ENCODE assay signal across 26 mouse cellular contexts in genomic region chr17:28411381-28411960, GRCm38 (mm10). TPM values are rescaled to one million over a fixed set of nuclear protein-coding genes. Genes with fewer than 3 reads are reported as not detected.
DNase-seq lines count a peak whose midpoint lies in the region; ATAC-seq and TF ChIP-seq lines count a peak whose summit lies in the region.
"Had no signal": no experiment of that assay in that cellular context is flagged by ENCODE, and none has a peak within 500 bp of the region (broad histone marks: within the 10 kb centered on the region; RNA-seq: fewer than 3 reads in every experiment).

No protein-coding gene starts in this region.

- WGBS in heart, embryonic 16.5 days = 73% methylated on average over 10 of the region's 10 CpGs
- 60% methylated on average over 10 of the region's 10 CpGs for WGBS in lung, embryonic 16.5 days
- 60% methylated on average over 10 of the region's 10 CpGs for WGBS in olfactory bulb, adult 2 months

- H3K27me3 ChIP-seq in heart, embryonic 16.5 days (ENCODE audit: control insufficient read depth, insufficient read depth, low read length) = no peaks in the 10 kb centered on the region
- H3K27me3 ChIP-seq in lung, embryonic 16.5 days (ENCODE audit: control insufficient read depth, insufficient read depth, low read depth, low read length) = no peaks in the 10 kb centered on the region
- H3K27me3 ChIP-seq: embryonic facial prominence, embryonic 12.5 days; forebrain, embryonic 12.5 days; heart, embryonic 12.5 days; hindbrain, embryonic 15.5 days; liver, embryonic 15.5 days; midbrain, embryonic 15.5 days; neural tube, embryonic 13.5 days had no signal

- 0 out of 2 replicates have a peak, but pooled peaks cover 10% of the 10 kb centered on the region for H3K36me3 ChIP-seq in heart, embryonic 16.5 days (ENCODE audit: control insufficient read depth, insufficient read depth)
- 0 out of 2 replicates have a peak, but pooled peaks cover 2% of the 10 kb centered on the region for H3K36me3 ChIP-seq in lung, embryonic 16.5 days (ENCODE audit: control insufficient read depth, insufficient read depth, low read length)
- H3K36me3 ChIP-seq: hindbrain, embryonic 15.5 days had no signal

- H3K4me3 ChIP-seq in heart, embryonic 16.5 days (ENCODE audit: low read length) = no peak overlapping the region
- H3K4me3 ChIP-seq in lung, embryonic 16.5 days (ENCODE audit: low read length) = no peak overlapping the region
- no peak overlapping the region for H3K4me3 ChIP-seq in olfactory bulb, adult 2 months (ENCODE audit: insufficient read depth, low read depth, low read length)
- H3K4me3 ChIP-seq: embryonic facial prominence, embryonic 12.5 days; erythroblast, embryonic 14.5 days; forebrain, embryonic 12.5 days; heart, embryonic 12.5 days; hindbrain, embryonic 15.5 days; liver, embryonic 15.5 days; midbrain, embryonic 15.5 days; neural tube, embryonic 13.5 days had no signal

- intact Hi-C loops in heart, postnatal 14 days (cut with DNase I) = no loop called here

- ATAC-seq in heart, embryonic 16.5 days (replicated peaks; ENCODE audit: extremely low read depth, insufficient read depth, low FRiP score) = no peak
- ATAC-seq in lung, embryonic 16.5 days (ENCODE audit: low read depth) = no peak
- ATAC-seq: CD4-positive, CD25-positive, alpha-beta regulatory T cell, adult 4 months; midbrain, embryonic 15.5 days had no signal

- H3K4me1 ChIP-seq in heart, embryonic 16.5 days (ENCODE audit: control insufficient read depth, insufficient read depth, low read length) = peaks cover 2% of the 10 kb centered on the region; the same call in 1 of the 2 replicates
- no peaks in the 10 kb centered on the region; the same call in 1 of the 2 replicates for H3K4me1 ChIP-seq in lung, embryonic 16.5 days (replicated peaks; ENCODE audit: control insufficient read depth, insufficient read depth, low read length)
- peaks cover 14% of the 10 kb centered on the region for H3K4me1 ChIP-seq in olfactory bulb, adult 2 months (ENCODE audit: control insufficient read depth, insufficient read depth, low read length)
- H3K4me1 ChIP-seq: forebrain, embryonic 12.5 days; heart, embryonic 12.5 days; hindbrain, embryonic 15.5 days; midbrain, embryonic 15.5 days; neural tube, embryonic 13.5 days had no signal

- H3K27ac ChIP-seq in heart, embryonic 16.5 days (ENCODE audit: low read length) = peak overlapping the region; percentile 54; the same call in 1 of the 2 replicates
- H3K27ac ChIP-seq in lung, embryonic 16.5 days (ENCODE audit: low read length) = peak overlapping the region; percentile 52
- H3K27ac ChIP-seq in olfactory bulb, adult 2 months (ENCODE audit: insufficient read depth, low read depth, low read length) = peak overlapping the region; percentile 33; the same call in 1 of the 2 replicates
- H3K27ac ChIP-seq: embryonic facial prominence, embryonic 12.5 days; forebrain, embryonic 12.5 days; hindbrain, embryonic 15.5 days; liver, embryonic 15.5 days; macrophage; midbrain, embryonic 15.5 days; neural tube, embryonic 13.5 days had no signal

- no peak overlapping the region for H3K4me2 ChIP-seq in heart, embryonic 16.5 days (ENCODE audit: low read depth, low read length)
- no peak overlapping the region for H3K4me2 ChIP-seq in lung, embryonic 16.5 days (ENCODE audit: low read depth, low read length)
- H3K4me2 ChIP-seq: embryonic facial prominence, embryonic 12.5 days; forebrain, embryonic 12.5 days; heart, embryonic 12.5 days; hindbrain, embryonic 15.5 days; liver, embryonic 15.5 days; midbrain, embryonic 15.5 days; neural tube, embryonic 13.5 days had no signal

- peak; percentile 45 for DNase-seq in gastrocnemius, adult 18-20 months (ENCODE audit: low spot score)
- DNase-seq in gastrocnemius, postnatal 4 days (ENCODE audit: low spot score in 2 of 2) = no peak
- DNase-seq in heart, postnatal 14 days = no peak
- DNase-seq in lung, postnatal 25 days (ENCODE audit: low spot score) = no peak
- DNase-seq in layer of hippocampus, adult 9-10 months (ENCODE audit: low spot score) = no peak
- DNase-seq: cerebellum, adult 11-12 months; cerebellum, postnatal 14 days; kidney, adult 9 months; kidney, postnatal 25 days; liver; thymus, adult 2 months; thymus, postnatal 4 days had no signal

- no peak for TF ChIP-seq POLR2A in olfactory bulb, adult 2 months (IDR thresholded peaks at IDR 0.05; ENCODE audit: insufficient read depth, low read depth, low read length)

- H3K9ac ChIP-seq in heart, embryonic 16.5 days (ENCODE audit: low read length) = no peak overlapping the region
- no peak overlapping the region; the same call in 1 of the 2 replicates for H3K9ac ChIP-seq in lung, embryonic 16.5 days (ENCODE audit: low read length)
- H3K9ac ChIP-seq: embryonic facial prominence, embryonic 12.5 days; forebrain, embryonic 12.5 days; heart, embryonic 12.5 days; hindbrain, embryonic 15.5 days; liver, embryonic 15.5 days; midbrain, embryonic 15.5 days; neural tube, embryonic 13.5 days had no signal

- H3K9me3 ChIP-seq in heart, embryonic 16.5 days (replicated peaks; ENCODE audit: control insufficient read depth, low read length) = no peaks in the 10 kb centered on the region
- no peaks in the 10 kb centered on the region for H3K9me3 ChIP-seq in lung, embryonic 16.5 days (ENCODE audit: control insufficient read depth, low read length)
- H3K9me3 ChIP-seq: embryonic facial prominence, embryonic 12.5 days; forebrain, embryonic 12.5 days; heart, embryonic 12.5 days; hindbrain, embryonic 15.5 days; liver, embryonic 15.5 days; midbrain, embryonic 15.5 days; neural tube, embryonic 13.5 days had no signal

- TF ChIP-seq CTCF in olfactory bulb, adult 2 months (IDR thresholded peaks at IDR 0.05; ENCODE audit: insufficient read depth, low read depth, low read length) = no peak

RNA-seq across cellular contexts. Expression of gene Tulp1, which starts 46.4 kb away (rescaled TPM):
- not detected for total RNA-seq in gastrocnemius, adult 18-20 months (2021)
- total RNA-seq in gastrocnemius, postnatal 4 days (2021) = under 1 TPM; 0.47 to 0.57 TPM
- polyA plus RNA-seq in heart, embryonic 16.5 days (2015; fragmentation: Nextera tagmentation; extraction: Ambion mirVana) = 2.1 and 3.1 TPM in 2 replicates
- under 1 TPM; 0.41 TPM for total RNA-seq in heart, postnatal 14 days (2021)
- polyA plus RNA-seq in lung, embryonic 16.5 days (2015; fragmentation: Nextera tagmentation; extraction: Ambion mirVana) = 7.6 and 9.3 TPM in 2 replicates
- not detected in 2 replicates for polyA plus RNA-seq in olfactory bulb, adult 2 months (2012; ENCODE audit: insufficient read depth, insufficient read length, low replicate concordance, missing spikeins)
- total RNA-seq: gastrocnemius, adult 8-10 months had no signal
- polyA plus RNA-seq: macrophage had no signal
